Mouse (Mus musculus) hindbrain, embryonic 14.5 days (tissue): ENCODE data around the gene Pcf11. TPM values are rescaled to one million over a fixed set of nuclear protein-coding genes. Genes with fewer than 3 reads are reported as not detected.

Source experiments
- ATAC-seq: fragments of 200-750 bp; cut with Nextera tagmentation; 2 replicates; pipeline ENCODE4 v1.8.0; 2017; ENCODE audit warnings: moderate number of reproducible peaks, mild to moderate bottlenecking, moderate TSS enrichment, moderate library complexity; ENCODE audit not compliant: low FRiP score
- DNase-seq: peaks from one replicate; pipeline ENCODE4 v3.0.0-alpha.2; 2015; ENCODE audit warnings: low spot score
- H3K27ac ChIP-seq: fragments of 300-500 bp; sonication (generic); 2 replicates; pipeline ENCODE4 v1.5.1; 2014; ENCODE audit warnings: mild to moderate bottlenecking, moderate library complexity
- H3K27me3 ChIP-seq: fragments of 300-500 bp; sonication (generic); 2 replicates; pipeline ENCODE4 v1.6.1; 2014; ENCODE audit warnings: mild to moderate bottlenecking, low read length, mixed read lengths; ENCODE audit not compliant: control insufficient read depth, insufficient read depth
- H3K36me3 ChIP-seq: fragments of 300-500 bp; sonication (generic); replicated peaks from 2 replicates; pipeline ENCODE4 v1.6.1; 2014; ENCODE audit not compliant: control insufficient read depth, insufficient read depth
- H3K4me1 ChIP-seq: fragments of 300-500 bp; sonication (generic); replicated peaks from 2 replicates; pipeline ENCODE4 v1.6.1; 2014; ENCODE audit warnings: antibody characterized with exemption, low read length, mixed read lengths; ENCODE audit not compliant: control insufficient read depth, insufficient read depth
- H3K4me2 ChIP-seq: fragments of 300-500 bp; sonication (generic); replicated peaks from 2 replicates; pipeline ENCODE4 v1.6.1; 2014; ENCODE audit warnings: mild to moderate bottlenecking, moderate library complexity
- H3K4me3 ChIP-seq: fragments of 300-500 bp; sonication (generic); replicated peaks from 2 replicates; pipeline ENCODE4 v1.5.1; 2014; ENCODE audit warnings: mild to moderate bottlenecking, low read length
- H3K9ac ChIP-seq: fragments of 300-500 bp; sonication (generic); 2 replicates; pipeline ENCODE4 v1.6.1; 2014
- H3K9me3 ChIP-seq: fragments of 300-500 bp; sonication (generic); 2 replicates; pipeline ENCODE4 v1.6.1; 2016; ENCODE audit warnings: low read length; ENCODE audit not compliant: control insufficient read depth
- WGBS: fragments of 180-500 bp; shearing (Covaris S2); extraction: QIAGEN DNeasy Blood & Tissue Kit; methylation state at CpG from one replicate; pipeline ENCODE4 v1.1.7; 2014; 5-methylcytosine and 5-hydroxymethylcytosine counted together
- polyA plus RNA-seq: library from polyadenylated mRNA; unstranded; fragments of >200 nt; fragmentation: Nextera tagmentation; extraction: Ambion mirVana; gene quantifications from 2 replicates; pipeline ENCODE4 v1.2.1, GENCODE M21; 2014

Pcf11 gene
- polyA plus RNA-seq, 1 experiment from 2014 or later, result 18.0 TPM

DNA sequence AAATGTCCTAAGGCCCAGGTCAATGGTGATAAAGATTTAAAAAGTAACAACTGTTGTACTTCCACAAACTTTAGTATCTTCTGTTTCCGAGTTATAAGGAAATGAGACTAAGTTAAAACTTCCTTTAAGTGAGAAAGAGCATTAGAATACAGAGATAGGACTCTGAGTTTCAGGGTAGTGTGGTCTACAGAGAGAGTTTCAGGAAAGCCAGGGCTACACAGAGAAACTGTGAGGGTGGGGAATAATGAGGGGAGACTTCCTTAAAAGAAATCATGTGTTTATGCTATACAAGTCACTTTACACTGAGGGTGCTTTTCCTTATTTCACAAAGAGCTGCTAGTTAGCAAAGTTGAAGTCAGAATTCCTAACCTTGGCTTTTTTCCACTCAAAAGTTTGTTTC, 16.4 kb downstream of the Pcf11 start:
- no peak for ATAC-seq
- no peaks in the 10 kb centered on the region for H3K27me3 ChIP-seq
- no peak overlapping the region for H3K4me3 ChIP-seq
- no peak overlapping the region for H3K9ac ChIP-seq
- H3K36me3 ChIP-seq, result peaks cover 62% of the 10 kb centered on the region
- DNase-seq, result no peak
- WGBS, result 94% methylated on average over 1 of the region's 1 CpGs
- H3K4me2 ChIP-seq, result no peak overlapping the region
- no peak overlapping the region for H3K27ac ChIP-seq
- no peaks in the 10 kb centered on the region for H3K4me1 ChIP-seq
- H3K9me3 ChIP-seq, result no peaks in the 10 kb centered on the region; the same call in 1 of the 2 replicates

DNA sequence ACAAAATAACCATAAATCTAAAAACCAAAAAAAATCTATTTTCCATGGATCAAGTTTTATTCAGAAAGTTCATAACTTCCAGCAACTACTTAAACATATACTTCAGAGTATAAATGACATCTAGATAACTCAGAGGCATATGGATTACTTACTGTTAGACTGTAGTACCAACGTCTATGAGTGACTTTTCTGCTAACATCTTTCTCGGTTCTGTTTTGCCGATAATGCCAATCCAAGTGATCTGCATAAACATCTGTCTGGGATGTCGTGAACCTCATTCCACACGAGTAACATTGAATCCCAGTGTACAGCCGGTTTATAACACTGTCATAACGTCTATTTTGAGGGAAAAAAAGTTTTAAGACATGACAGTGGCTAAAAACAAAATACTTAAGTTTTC, 21.9 kb downstream of the Pcf11 start:
- H3K36me3 ChIP-seq, result peaks cover 60% of the 10 kb centered on the region
- WGBS, result 88% methylated on average over 7 of the region's 7 CpGs
- no peak overlapping the region for H3K4me2 ChIP-seq
- ATAC-seq (no peak), DNase-seq (no peak)
- no peak overlapping the region for H3K4me3 ChIP-seq
- H3K9me3 ChIP-seq, result no peaks in the 10 kb centered on the region
- H3K9ac ChIP-seq, result no peak overlapping the region
- no peaks in the 10 kb centered on the region for H3K27me3 ChIP-seq
- H3K27ac ChIP-seq, result no peak overlapping the region
- no peaks in the 10 kb centered on the region for H3K4me1 ChIP-seq

GRCm38 (mm10) chr7:92642358-92642757, 27.4 kb downstream of the Pcf11 start:
- H3K4me3 ChIP-seq, result no peak overlapping the region
- no peak overlapping the region for H3K4me2 ChIP-seq
- H3K9me3 ChIP-seq, result no peaks in the 10 kb centered on the region
- ATAC-seq (no peak), DNase-seq (no peak)
- H3K27me3 ChIP-seq, result no peaks in the 10 kb centered on the region
- peaks cover 6% of the 10 kb centered on the region for H3K4me1 ChIP-seq
- H3K9ac ChIP-seq, result no peak overlapping the region
- H3K36me3 ChIP-seq, result peaks cover 64% of the 10 kb centered on the region
- H3K27ac ChIP-seq, result no peak overlapping the region

DNA sequence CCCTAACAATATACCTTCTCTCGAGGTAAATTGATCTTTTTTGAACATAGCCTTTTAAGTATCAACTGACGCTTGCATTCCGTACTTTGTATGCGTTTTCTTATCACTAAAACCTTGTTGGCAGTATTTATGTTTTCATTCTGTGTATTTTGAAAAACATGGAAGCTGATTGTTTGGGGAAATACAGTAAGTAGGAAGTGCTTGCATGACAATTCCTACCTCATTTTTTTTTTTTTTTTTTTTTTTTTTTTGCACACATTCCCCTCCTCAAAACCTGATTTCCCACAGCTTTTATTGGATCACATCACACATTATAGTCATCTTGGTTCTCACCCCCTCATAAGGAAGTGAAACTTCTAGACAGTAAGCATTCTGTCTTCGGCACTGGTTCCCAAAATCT, 31.7 kb downstream of the Pcf11 start:
- ATAC-seq, result no peak
- no peak overlapping the region for H3K9ac ChIP-seq
- WGBS, result 89% methylated on average over 5 of the region's 5 CpGs

GRCm38 (mm10) chr7:92637021-92637625, 32.6 kb downstream of the Pcf11 start, which contains the start of gene Ankrd42:
Gene Ankrd42 (minus strand): TSS chr7:92637142.
- Histone ChIP-seq H3K9me3 (no peaks in the 10 kb centered on the region), H3K36me3 (peaks cover 25% of the 10 kb centered on the region), H3K27ac (peak within 1 kb of the TSS; percentile 89), H3K4me2 (peak within 1 kb of the TSS; percentile 98), H3K4me3 (peak within 1 kb of the TSS; percentile 94), H3K9ac (peak within 1 kb of the TSS; percentile 91), H3K4me1 (peaks cover 16% of the 10 kb centered on the region), H3K27me3 (no peaks in the 10 kb centered on the region)
- WGBS, result under 1% methylated on average over 44 of the region's 44 CpGs
- peak; percentile 97 for DNase-seq
- ATAC-seq, result peak; percentile 99

More for the DNA sequence above, 31.7 kb downstream of the Pcf11 start:
- H3K4me1 ChIP-seq, result peaks cover 16% of the 10 kb centered on the region
- no peaks in the 10 kb centered on the region for H3K27me3 ChIP-seq
- peak overlapping the region; percentile 98 for H3K4me2 ChIP-seq
- H3K27ac ChIP-seq, result no peak overlapping the region
- DNase-seq, result no peak
- H3K36me3 ChIP-seq, result peaks cover 34% of the 10 kb centered on the region
- peak overlapping the region; percentile 94 for H3K4me3 ChIP-seq
- no peaks in the 10 kb centered on the region for H3K9me3 ChIP-seq

- under 1% methylated on average over 49 of the region's 49 CpGs for WGBS
- Histone ChIP-seq H3K36me3 (peaks cover 18% of the 10 kb centered on the region), H3K4me3 (peak overlapping the region; percentile 94), H3K9me3 (no peaks in the 10 kb centered on the region), H3K4me1 (peaks cover 16% of the 10 kb centered on the region), H3K4me2 (peak overlapping the region; percentile 98), H3K9ac (peak overlapping the region; percentile 91), H3K27me3 (no peaks in the 10 kb centered on the region), H3K27ac (peak overlapping the region; percentile 29; the same call in 1 of the 2 replicates)
- DNase-seq, result no peak
- peak; percentile 76 for ATAC-seq
Measured at GRCm38 (mm10) chr7:92636295-92637011, 33.3 kb downstream of the Pcf11 start.

- no peak overlapping the region for H3K4me3 ChIP-seq
- no peak overlapping the region for H3K9ac ChIP-seq
- no peaks in the 10 kb centered on the region for H3K27me3 ChIP-seq
- ATAC-seq (no peak), DNase-seq (peak; percentile 44)
- H3K36me3 ChIP-seq, result no peaks in the 10 kb centered on the region
- H3K9me3 ChIP-seq, result no peaks in the 10 kb centered on the region
- no peak overlapping the region for H3K4me2 ChIP-seq
- H3K4me1 ChIP-seq, result no peaks in the 10 kb centered on the region
- 39% methylated on average over 2 of the region's 2 CpGs for WGBS
- no peak overlapping the region for H3K27ac ChIP-seq
Measured at GRCm38 (mm10) chr7:92630167-92630566, 39.6 kb downstream of the Pcf11 start.

GRCm38 (mm10) chr7:92624488-92624887, 45.2 kb downstream of the Pcf11 start:
- ATAC-seq, result no peak
- no peaks in the 10 kb centered on the region for H3K27me3 ChIP-seq
- no peaks in the 10 kb centered on the region for H3K9me3 ChIP-seq
- no peak overlapping the region for H3K9ac ChIP-seq
- WGBS, result 60% methylated on average over 2 of the region's 2 CpGs
- H3K4me1 ChIP-seq, result no peaks in the 10 kb centered on the region
- H3K4me2 ChIP-seq, result no peak overlapping the region
- no peak overlapping the region for H3K4me3 ChIP-seq
- H3K36me3 ChIP-seq, result no peaks in the 10 kb centered on the region; the same call in 1 of the 2 replicates
- no peak for DNase-seq
- H3K27ac ChIP-seq, result no peak overlapping the region

GRCm38 (mm10) chr7:92610830-92611229, 58.9 kb downstream of the Pcf11 start:
- no peak overlapping the region for H3K27ac ChIP-seq
- ATAC-seq (no peak), DNase-seq (no peak)
- H3K4me2 ChIP-seq, result no peak overlapping the region
- no peaks in the 10 kb centered on the region for H3K9me3 ChIP-seq
- no peak overlapping the region for H3K9ac ChIP-seq
- peaks cover 25% of the 10 kb centered on the region for H3K36me3 ChIP-seq
- no peaks in the 10 kb centered on the region for H3K4me1 ChIP-seq
- H3K27me3 ChIP-seq, result no peaks in the 10 kb centered on the region
- no peak overlapping the region for H3K4me3 ChIP-seq
- 75% methylated on average over 7 of the region's 7 CpGs for WGBS
